Mouse (Mus musculus) olfactory bulb, adult 2 months (tissue): ENCODE measurements around the gene Unc5c.

Experiments
- CTCF ChIP-seq: fragments of 200-500 bp; IDR thresholded peaks from 2 replicates; pipeline ENCODE4 v1.5.1; 2012; ENCODE audit warnings: low read depth, mild to moderate bottlenecking, low read length, moderate library complexity; ENCODE audit not compliant: insufficient read depth
- POLR2A ChIP-seq: fragments of 200-500 bp; IDR thresholded peaks from 2 replicates; pipeline ENCODE4 v1.6.1; 2012; ENCODE audit warnings: mild to moderate bottlenecking, low read depth, low read length, moderate library complexity; ENCODE audit not compliant: insufficient read depth

- TF ChIP-seq CTCF, result no peak
- no peak for TF ChIP-seq POLR2A
Measured at GRCm38 (mm10) chr3:141804133-141804532, 339.1 kb downstream of the Unc5c start.
